Mouse (Mus musculus): ENCODE data around the gene Mpi. TPM values are rescaled to one million over a fixed set of nuclear protein-coding genes. Genes with fewer than 3 reads are reported as not detected.

The Mpi gene
- polyA plus RNA-seq, 1 experiment from 2014 or later, result 49.0 TPM

GRCm38 (mm10) chr9:57593454-57594173, 41.1 kb upstream of the Mpi start:
- H3K9me3 ChIP-seq (replicated peaks; ENCODE audit: control insufficient read depth, low read length), result no peaks in the 10 kb centered on the region
- no peaks in the 10 kb centered on the region for H3K27me3 ChIP-seq (ENCODE audit: control insufficient read depth, insufficient read depth, low read length)
- H3K36me3 ChIP-seq (ENCODE audit: control insufficient read depth, insufficient read depth, low read length), result 0 out of 2 replicates have a peak, but pooled peaks cover 2% of the 10 kb centered on the region
- no peak overlapping the region for H3K9ac ChIP-seq (ENCODE audit: low read length)
- no peak for ATAC-seq (ENCODE audit: insufficient read depth, low FRiP score)
- 56% methylated on average over 12 of the region's 12 CpGs for WGBS
- H3K4me3 ChIP-seq (replicated peaks; ENCODE audit: low read length), result no peak overlapping the region
- no peak overlapping the region for H3K4me2 ChIP-seq (ENCODE audit: low read depth, low read length)
- no peak overlapping the region for H3K27ac ChIP-seq (ENCODE audit: low read length)
- H3K4me1 ChIP-seq (ENCODE audit: control insufficient read depth, insufficient read depth, low read length), result peaks cover 11% of the 10 kb centered on the region

- Histone ChIP-seq H3K9me3 (replicated peaks; ENCODE audit: control insufficient read depth, low read length) (no peaks in the 10 kb centered on the region), H3K4me1 (ENCODE audit: control insufficient read depth, insufficient read depth, low read length) (peaks cover 12% of the 10 kb centered on the region), H3K4me2 (ENCODE audit: low read depth, low read length) (no peak overlapping the region), H3K27ac (ENCODE audit: low read length) (no peak overlapping the region), H3K9ac (ENCODE audit: low read length) (no peak overlapping the region), H3K27me3 (ENCODE audit: control insufficient read depth, insufficient read depth, low read length) (no peaks in the 10 kb centered on the region), H3K4me3 (replicated peaks; ENCODE audit: low read length) (no peak overlapping the region), H3K36me3 (ENCODE audit: control insufficient read depth, insufficient read depth, low read length) (0 out of 2 replicates have a peak, but pooled peaks cover 2% of the 10 kb centered on the region)
- WGBS, result 42% methylated on average over 5 of the region's 5 CpGs
- no peak for ATAC-seq (ENCODE audit: insufficient read depth, low FRiP score)
These were observed 38.2 kb upstream of the Mpi start for GRCm38 (mm10) chr9:57590726-57591125.

GRCm38 (mm10) chr9:57589224-57590126, 36.9 kb upstream of the Mpi start, which contains the start of gene Ulk3:
Ulk3 (plus strand) TSS chr9:57589452.
- peak; percentile 88 for ATAC-seq (ENCODE audit: insufficient read depth, low FRiP score)
- 0 out of 2 replicates have a peak, but pooled peaks cover 2% of the 10 kb centered on the region for H3K36me3 ChIP-seq (ENCODE audit: control insufficient read depth, insufficient read depth, low read length)
- H3K27ac ChIP-seq (ENCODE audit: low read length), result peak within 1 kb of the TSS; percentile 86
- H3K9me3 ChIP-seq (replicated peaks; ENCODE audit: control insufficient read depth, low read length), result no peaks in the 10 kb centered on the region
- H3K4me3 ChIP-seq (replicated peaks; ENCODE audit: low read length), result peak within 1 kb of the TSS; percentile 69
- H3K4me1 ChIP-seq (ENCODE audit: control insufficient read depth, insufficient read depth, low read length), result peaks cover 12% of the 10 kb centered on the region
- no peaks in the 10 kb centered on the region for H3K27me3 ChIP-seq (ENCODE audit: control insufficient read depth, insufficient read depth, low read length)
- peak within 1 kb of the TSS; percentile 91 for H3K4me2 ChIP-seq (ENCODE audit: low read depth, low read length)
- under 1% methylated on average over 58 of the region's 58 CpGs for WGBS
- peak within 1 kb of the TSS; percentile 88 for H3K9ac ChIP-seq (ENCODE audit: low read length)

- Histone ChIP-seq H3K9me3 (replicated peaks; ENCODE audit: control insufficient read depth, low read length) (no peaks in the 10 kb centered on the region), H3K27me3 (ENCODE audit: control insufficient read depth, insufficient read depth, low read length) (no peaks in the 10 kb centered on the region), H3K4me2 (ENCODE audit: low read depth, low read length) (no peak overlapping the region), H3K9ac (ENCODE audit: low read length) (no peak overlapping the region), H3K36me3 (ENCODE audit: control insufficient read depth, insufficient read depth, low read length) (0 out of 2 replicates have a peak, but pooled peaks cover 7% of the 10 kb centered on the region), H3K4me3 (replicated peaks; ENCODE audit: low read length) (no peak overlapping the region), H3K27ac (ENCODE audit: low read length) (no peak overlapping the region), H3K4me1 (ENCODE audit: control insufficient read depth, insufficient read depth, low read length) (peaks cover 5% of the 10 kb centered on the region)
- 88% methylated on average over 3 of the region's 3 CpGs for WGBS
- no peak for ATAC-seq (ENCODE audit: insufficient read depth, low FRiP score)
These were observed 32.4 kb upstream of the Mpi start for GRCm38 (mm10) chr9:57584991-57585390.

GRCm38 (mm10) chr9:57577144-57577849, 24.7 kb upstream of the Mpi start:
- H3K4me1 ChIP-seq (ENCODE audit: control insufficient read depth, insufficient read depth, low read length), result no peaks in the 10 kb centered on the region
- WGBS, result 80% methylated on average over 6 of the region's 6 CpGs
- H3K27ac ChIP-seq (ENCODE audit: low read length), result no peak overlapping the region
- no peaks in the 10 kb centered on the region for H3K9me3 ChIP-seq (replicated peaks; ENCODE audit: control insufficient read depth, low read length)
- H3K4me2 ChIP-seq (ENCODE audit: low read depth, low read length), result no peak overlapping the region
- ATAC-seq (ENCODE audit: insufficient read depth, low FRiP score), result no peak; the same call in 1 of the 2 replicates
- no peaks in the 10 kb centered on the region for H3K27me3 ChIP-seq (ENCODE audit: control insufficient read depth, insufficient read depth, low read length)
- 0 out of 2 replicates have a peak, but pooled peaks cover 1% of the 10 kb centered on the region for H3K36me3 ChIP-seq (ENCODE audit: control insufficient read depth, insufficient read depth, low read length)
- no peak overlapping the region for H3K9ac ChIP-seq (ENCODE audit: low read length)
- no peak overlapping the region for H3K4me3 ChIP-seq (replicated peaks; ENCODE audit: low read length)

GRCm38 (mm10) chr9:57575577-57575976, 23.0 kb upstream of the Mpi start:
- 70% methylated on average over 3 of the region's 3 CpGs for WGBS
- no peak overlapping the region for H3K4me2 ChIP-seq (ENCODE audit: low read depth, low read length)
- ATAC-seq (ENCODE audit: insufficient read depth, low FRiP score), result no peak

GRCm38 (mm10) chr9:57574397-57574796, 21.8 kb upstream of the Mpi start:
- Histone ChIP-seq H3K27ac (ENCODE audit: low read length) (no peak overlapping the region), H3K36me3 (ENCODE audit: control insufficient read depth, insufficient read depth, low read length) (no peaks in the 10 kb centered on the region), H3K4me3 (replicated peaks; ENCODE audit: low read length) (no peak overlapping the region), H3K9me3 (replicated peaks; ENCODE audit: control insufficient read depth, low read length) (no peaks in the 10 kb centered on the region), H3K4me1 (ENCODE audit: control insufficient read depth, insufficient read depth, low read length) (no peaks in the 10 kb centered on the region), H3K27me3 (ENCODE audit: control insufficient read depth, insufficient read depth, low read length) (no peaks in the 10 kb centered on the region), H3K4me2 (ENCODE audit: low read depth, low read length) (no peak overlapping the region), H3K9ac (ENCODE audit: low read length) (no peak overlapping the region)
- ATAC-seq (ENCODE audit: insufficient read depth, low FRiP score), result no peak

More at GRCm38 (mm10) chr9:57575577-57575976, 23.0 kb upstream of the Mpi start:
- Histone ChIP-seq H3K9ac (ENCODE audit: low read length) (no peak overlapping the region), H3K4me3 (replicated peaks; ENCODE audit: low read length) (no peak overlapping the region), H3K27ac (ENCODE audit: low read length) (no peak overlapping the region), H3K9me3 (replicated peaks; ENCODE audit: control insufficient read depth, low read length) (no peaks in the 10 kb centered on the region), H3K36me3 (ENCODE audit: control insufficient read depth, insufficient read depth, low read length) (no peaks in the 10 kb centered on the region), H3K27me3 (ENCODE audit: control insufficient read depth, insufficient read depth, low read length) (no peaks in the 10 kb centered on the region), H3K4me1 (ENCODE audit: control insufficient read depth, insufficient read depth, low read length) (no peaks in the 10 kb centered on the region)

GRCm38 (mm10) chr9:57568500-57568899, 15.9 kb upstream of the Mpi start:
- 93% methylated on average over 6 of the region's 6 CpGs for WGBS
- H3K4me2 ChIP-seq (ENCODE audit: low read depth, low read length), result no peak overlapping the region

More at GRCm38 (mm10) chr9:57568500-57568899, 15.9 kb upstream of the Mpi start:
- no peak overlapping the region; the same call in 1 of the 2 replicates for H3K27ac ChIP-seq (ENCODE audit: low read length)
- H3K36me3 ChIP-seq (ENCODE audit: control insufficient read depth, insufficient read depth, low read length), result no peaks in the 10 kb centered on the region
- peaks cover 20% of the 10 kb centered on the region for H3K4me1 ChIP-seq (ENCODE audit: control insufficient read depth, insufficient read depth, low read length)
- H3K9ac ChIP-seq (ENCODE audit: low read length), result no peak overlapping the region
- H3K27me3 ChIP-seq (ENCODE audit: control insufficient read depth, insufficient read depth, low read length), result no peaks in the 10 kb centered on the region
- no peak for ATAC-seq (ENCODE audit: insufficient read depth, low FRiP score)
- no peak overlapping the region for H3K4me3 ChIP-seq (replicated peaks; ENCODE audit: low read length)
- no peaks in the 10 kb centered on the region for H3K9me3 ChIP-seq (replicated peaks; ENCODE audit: control insufficient read depth, low read length)
